Mouse (Mus musculus) spleen, adult 2 months (tissue): ENCODE results near the gene Pla2g10. TPM values are rescaled to one million over a fixed set of nuclear protein-coding genes. Genes with fewer than 3 reads are reported as not detected.
"Not testable (repeated sequence)": the region's sequence is repeated elsewhere in the genome, so short reads cannot be mapped to it uniquely, and the experiment has no call there.

Source experiments
- DNase-seq, 2 experiments: peaks; one replicate each; pipeline versions ENCODE4 v3.0.0 to v3.0.0-alpha.2; 2012 to 2021; ENCODE audit warnings: low spot score in 2 of 2, low read depth in 1 of 2
- H3K27ac ChIP-seq: fragments of 200-500 bp; 2 replicates; pipeline ENCODE4 v1.5.1; 2012; ENCODE audit warnings: low read length, inconsistent platforms; ENCODE audit not compliant: insufficient read depth
- H3K27me3 ChIP-seq: fragments of 200-500 bp; 2 replicates; pipeline ENCODE4 v1.6.1; 2012; ENCODE audit warnings: mild to moderate bottlenecking, moderate library complexity, low read length, inconsistent platforms; ENCODE audit not compliant: control insufficient read depth, insufficient read depth
- H3K36me3 ChIP-seq: fragments of 200-500 bp; 2 replicates; pipeline ENCODE4 v1.6.1; 2012; ENCODE audit warnings: mild to moderate bottlenecking, low read length, inconsistent platforms; ENCODE audit not compliant: control insufficient read depth, insufficient read depth
- H3K4me1 ChIP-seq: fragments of 200-500 bp; 2 replicates; pipeline ENCODE4 v1.6.1; 2011; ENCODE audit warnings: inconsistent platforms; ENCODE audit not compliant: control insufficient read depth, insufficient read depth, insufficient read length
- H3K4me3 ChIP-seq: fragments of 200-500 bp; 2 replicates; pipeline ENCODE4 v1.5.1; 2011; ENCODE audit warnings: mild to moderate bottlenecking, inconsistent platforms; ENCODE audit not compliant: insufficient read depth, insufficient read length; ENCODE audit errors: extremely low read depth
- CTCF ChIP-seq: fragments of 200-500 bp; IDR thresholded peaks from 2 replicates; pipeline ENCODE4 v1.5.1; 2011; ENCODE audit warnings: mild to moderate bottlenecking, inconsistent platforms; ENCODE audit not compliant: insufficient read depth, insufficient read length, insufficient replicate concordance; ENCODE audit errors: extremely low read depth
- POLR2A ChIP-seq: fragments of 200-500 bp; IDR thresholded peaks from 2 replicates; pipeline ENCODE4 v1.6.1; 2011; ENCODE audit warnings: low read depth, low read length, inconsistent platforms
- WGBS: fragments of 180-500 bp; shearing (Covaris S2); methylation state at CpG from one replicate; pipeline ENCODE4 v1.1.7; 2018; 5-methylcytosine and 5-hydroxymethylcytosine counted together
- polyA plus RNA-seq: library from polyadenylated mRNA; depleted of rRNA; stranded (reverse); fragments of >200 nt; gene quantifications from 2 replicates; pipeline ENCODE4 v1.2.3, GENCODE M21; 2012

The Pla2g10 gene
- polyA plus RNA-seq, 1 experiment = 0.12 TPM

- H3K27me3 ChIP-seq = no peaks in the 10 kb centered on the region
- H3K27ac ChIP-seq = no peak overlapping the region
- no peak for DNase-seq
- no peaks in the 10 kb centered on the region for H3K4me1 ChIP-seq
- H3K4me3 ChIP-seq = no peak overlapping the region
- 96% methylated on average over 2 of the region's 2 CpGs for WGBS
- no peak for TF ChIP-seq CTCF
- no peak for TF ChIP-seq POLR2A
- H3K36me3 ChIP-seq = no peaks in the 10 kb centered on the region
These were observed 27.0 kb upstream of the Pla2g10 start for GRCm38 (mm10) chr16:13757823-13758222.

- peak overlapping the region; percentile 56 for H3K27ac ChIP-seq
- peak overlapping the region; percentile 72 for H3K4me3 ChIP-seq
- no peaks in the 10 kb centered on the region for H3K36me3 ChIP-seq
- WGBS = 1% methylated on average over 65 of the region's 65 CpGs
- H3K27me3 ChIP-seq = no peaks in the 10 kb centered on the region
- TF ChIP-seq CTCF = no peak
- no peak for TF ChIP-seq POLR2A
- no peaks in the 10 kb centered on the region for H3K4me1 ChIP-seq
- peak; percentile 70 to 89 for DNase-seq
These were observed 23.8 kb upstream of the Pla2g10 start for GRCm38 (mm10) chr16:13754400-13755190.

- 32% methylated on average over 8 of the region's 8 CpGs for WGBS
- Histone ChIP-seq H3K27me3 (no peaks in the 10 kb centered on the region), H3K4me1 (no peaks in the 10 kb centered on the region), H3K4me3 (peak overlapping the region; percentile 72; the same call in 1 of the 2 replicates), H3K36me3 (no peaks in the 10 kb centered on the region), H3K27ac (no peak overlapping the region)
- TF ChIP-seq CTCF (no peak), POLR2A (no peak)
- no peak for DNase-seq
These were observed 23.2 kb upstream of the Pla2g10 start for GRCm38 (mm10) chr16:13753986-13754385.

GRCm38 (mm10) chr16:13750626-13751025 lies 19.8 kb upstream of the Pla2g10 start:
- no peak for DNase-seq
- TF ChIP-seq CTCF (no peak), POLR2A (no peak)
- Histone ChIP-seq H3K36me3 (no peaks in the 10 kb centered on the region), H3K4me3 (no peak overlapping the region), H3K27me3 (no peaks in the 10 kb centered on the region), H3K27ac (no peak overlapping the region), H3K4me1 (no peaks in the 10 kb centered on the region)
- WGBS = 92% methylated on average over 12 of the region's 13 CpGs

- no peaks in the 10 kb centered on the region for H3K27me3 ChIP-seq
- DNase-seq = no peak
- H3K27ac ChIP-seq = no peak overlapping the region
- 85% methylated on average over 3 of the region's 3 CpGs for WGBS
- H3K4me3 ChIP-seq = no peak overlapping the region
- TF ChIP-seq POLR2A = no peak
- no peak for TF ChIP-seq CTCF
- H3K36me3 ChIP-seq = no peaks in the 10 kb centered on the region
- no peaks in the 10 kb centered on the region for H3K4me1 ChIP-seq
These were observed 19.2 kb upstream of the Pla2g10 start for GRCm38 (mm10) chr16:13749981-13750380.

- WGBS = 76% methylated on average over 5 of the region's 5 CpGs
- Histone ChIP-seq H3K4me3 (no peak overlapping the region), H3K27ac (no peak overlapping the region), H3K36me3 (no peaks in the 10 kb centered on the region), H3K27me3 (no peaks in the 10 kb centered on the region), H3K4me1 (no peaks in the 10 kb centered on the region)
- no peak for DNase-seq
- TF ChIP-seq CTCF (no peak), POLR2A (no peak)
These were observed 18.5 kb upstream of the Pla2g10 start for GRCm38 (mm10) chr16:13749306-13749705.

GRCm38 (mm10) chr16:13748813-13749212 lies 18.0 kb upstream of the Pla2g10 start:
- H3K4me3 ChIP-seq, H3K27ac ChIP-seq, H3K27me3 ChIP-seq, H3K36me3 ChIP-seq, DNase-seq, H3K4me1 ChIP-seq: not testable (repeated sequence)
- 53% methylated on average over 10 of the region's 10 CpGs for WGBS
